20 mouse cellular contexts compared by ENCODE assay signal in the genomic region with DNA sequence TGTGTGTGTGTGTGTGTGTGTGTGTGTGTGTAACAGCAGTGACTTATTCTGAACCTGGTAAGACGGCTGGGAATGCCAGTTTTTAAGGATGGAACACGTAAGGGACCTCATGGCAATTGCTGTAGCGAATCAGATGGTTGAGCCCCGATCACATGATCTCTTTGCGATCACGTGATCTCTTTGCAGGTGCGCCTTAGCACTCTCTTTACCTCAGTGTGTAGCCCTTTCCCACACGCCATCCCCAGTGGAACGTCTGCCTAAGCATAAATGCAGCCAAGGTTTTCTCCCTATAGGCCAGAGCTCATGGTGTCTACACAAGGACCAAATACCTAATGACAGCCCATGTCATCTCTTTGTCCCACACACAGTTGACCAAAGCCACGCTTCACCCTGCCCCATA.
"Had no signal": no experiment of that assay in that cellular context is flagged by ENCODE, and none has a peak within 500 bp of the region (broad histone marks: within the 10 kb centered on the region; RNA-seq: fewer than 3 reads in every experiment).

No protein-coding gene starts in this region.

- H3K4me3 ChIP-seq: limb, embryonic 12.5 days; limb, embryonic 15.5 days; neural tube, embryonic 12.5 days; neural tube, embryonic 15.5 days; stomach, embryonic 15.5 days had no signal

- H3K27ac ChIP-seq: limb, embryonic 15.5 days; liver, embryonic 14.5 days; neural tube, embryonic 12.5 days; neural tube, embryonic 15.5 days; stomach, embryonic 15.5 days had no signal

- DNase-seq: kidney, adult 11 months; kidney, adult 9 months; kidney, postnatal 14 days; kidney, postnatal 4 days; left cerebral cortex, postnatal 4 days; liver, postnatal 0 days; lung, embryonic 14.5 days; lung, postnatal 36 days; midbrain, embryonic 14.5 days; right cerebral cortex, adult 18-20 months; right cerebral cortex, postnatal 14 days; right cerebral cortex, postnatal 4 days; thymus, postnatal 25 days had no signal

- ATAC-seq: liver, postnatal 0 days; lung, postnatal 0 days had no signal

- H3K4me1 ChIP-seq: neural tube, embryonic 12.5 days had no signal

- H3K9ac ChIP-seq: limb, embryonic 12.5 days; limb, embryonic 15.5 days; liver, embryonic 14.5 days; liver, postnatal 0 days; lung, embryonic 14.5 days; neural tube, embryonic 12.5 days; neural tube, embryonic 15.5 days; stomach, embryonic 15.5 days had no signal

- H3K9me3 ChIP-seq: limb, embryonic 12.5 days; limb, embryonic 15.5 days; neural tube, embryonic 12.5 days; neural tube, embryonic 15.5 days; stomach, embryonic 15.5 days had no signal

- H3K36me3 ChIP-seq: neural tube, embryonic 12.5 days; neural tube, embryonic 15.5 days had no signal
